In the genomic region with DNA sequence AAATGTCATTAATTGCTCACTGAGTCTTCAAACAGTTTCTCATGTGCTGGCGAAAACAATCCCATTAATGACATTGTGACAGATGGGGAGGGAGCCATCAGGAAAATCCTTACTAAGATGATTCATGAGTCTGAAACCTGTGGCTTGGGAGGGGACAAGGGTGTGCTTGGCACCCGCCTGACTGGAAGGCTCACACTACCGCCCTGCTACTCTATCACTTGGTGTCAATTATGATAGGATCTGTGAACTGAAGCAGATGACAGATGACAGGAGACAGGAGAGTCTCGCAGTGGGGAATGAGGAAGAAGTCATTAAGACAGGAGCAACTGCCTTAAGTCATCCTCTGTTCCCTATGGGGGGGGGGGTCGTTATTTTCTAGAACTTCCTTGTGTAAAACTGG, we compare ENCODE assay signal across 17 mouse cellular contexts. TPM values are rescaled to one million over a fixed set of nuclear protein-coding genes. Genes with fewer than 3 reads are reported as not detected.
"Had no signal": no experiment of that assay in that cellular context is flagged by ENCODE, and none has a peak within 500 bp of the region (broad histone marks: within the 10 kb centered on the region; RNA-seq: fewer than 3 reads in every experiment).

No protein-coding gene starts in this region.

- H3K9ac ChIP-seq: limb, embryonic 15.5 days; liver, embryonic 12.5 days; lung, embryonic 14.5 days; neural tube, embryonic 15.5 days had no signal

- H3K4me3 ChIP-seq: left cerebral cortex, adult 2 months; limb, embryonic 15.5 days; liver, embryonic 12.5 days; midbrain, embryonic 10.5 days; myocyte; neural tube, embryonic 15.5 days had no signal

- DNase-seq: kidney, adult 8-10 months; kidney, postnatal 25 days; lung, embryonic 14.5 days; lung, postnatal 10 days; midbrain, embryonic 14.5 days; right cerebral cortex, postnatal 4 days; thymus, adult 2 months; thymus, postnatal 25 days had no signal

- H3K36me3 ChIP-seq: limb, embryonic 15.5 days; liver, embryonic 12.5 days; midbrain, embryonic 10.5 days; neural tube, embryonic 15.5 days had no signal

- ATAC-seq: liver, embryonic 12.5 days had no signal

- H3K27ac ChIP-seq: left cerebral cortex, adult 2 months; limb, embryonic 15.5 days; liver, embryonic 12.5 days; midbrain, embryonic 10.5 days; neural tube, embryonic 15.5 days had no signal

- H3K4me2 ChIP-seq: limb, embryonic 15.5 days; liver, embryonic 12.5 days; lung, embryonic 14.5 days; neural tube, embryonic 15.5 days had no signal

- H3K4me1 ChIP-seq: limb, embryonic 15.5 days; liver, embryonic 12.5 days; midbrain, embryonic 10.5 days; neural tube, embryonic 15.5 days had no signal

- H3K9me3 ChIP-seq: limb, embryonic 15.5 days; liver, embryonic 12.5 days; midbrain, embryonic 10.5 days; neural tube, embryonic 15.5 days had no signal

- H3K27me3 ChIP-seq: limb, embryonic 15.5 days; liver, embryonic 12.5 days; neural tube, embryonic 15.5 days had no signal

RNA-seq across cellular contexts. Expression of a gene that starts 11.7 kb away (rescaled TPM):
- polyA plus RNA-seq: limb, embryonic 11.5 days; limb, embryonic 15.5 days; liver, embryonic 12.5 days; liver, embryonic 16.5 days; lung, embryonic 14.5 days; midbrain, embryonic 10.5 days; midbrain, embryonic 14.5 days; myocyte; spleen, adult 2 months; thymus, adult 2 months had no signal
